Mouse (Mus musculus) CH12.LX (cell line): Measurements from ENCODE around the gene Gm26558.

Experiments used
- CTCF ChIP-seq, 2 experiments: IDR thresholded peaks in 1 of 2; conservative IDR thresholded peaks in 1 of 2; 2 replicates each; pipeline ENCODE4 v1.5.1; 2011 to 2012; ENCODE audit warnings: low read depth in 2 of 2, low read length in 2 of 2, improper control_type of control experiment in 1 of 2, inconsistent platforms in 1 of 2, mild to moderate bottlenecking in 1 of 2, moderate library complexity in 1 of 2
- EP300 ChIP-seq: IDR thresholded peaks from 2 replicates; pipeline ENCODE4 v1.6.1; 2011; ENCODE audit warnings: low read length, improper control_type of control experiment
- IRF4 ChIP-seq: IDR thresholded peaks from 2 replicates; pipeline ENCODE4 v1.6.1; 2014; ENCODE audit warnings: low read depth, mild to moderate bottlenecking, inconsistent platforms, low read length, improper control_type of control experiment
- MYC ChIP-seq: IDR thresholded peaks from 2 replicates; pipeline ENCODE4 v1.6.1; 2011; ENCODE audit warnings: low read depth, mild to moderate bottlenecking, improper control_type of control experiment, low read length
- POLR2A ChIP-seq: IDR thresholded peaks from 2 replicates; pipeline ENCODE4 v1.6.1; 2011; ENCODE audit warnings: low read depth, mild to moderate bottlenecking, improper control_type of control experiment, low read length
- USF1 ChIP-seq: IDR thresholded peaks from 2 replicates; pipeline ENCODE4 v1.6.1; 2014; ENCODE audit warnings: low read depth, mild to moderate bottlenecking, inconsistent platforms, low read length, improper control_type of control experiment
- ZNF384 ChIP-seq: IDR thresholded peaks from 2 replicates; pipeline ENCODE4 v1.6.1; 2012; ENCODE audit warnings: low read depth, low read length, improper control_type of control experiment, inconsistent platforms

GRCm38 (mm10) chr2:70625761-70626160 lies 36.1 kb downstream of the Gm26558 start:
- TF ChIP-seq MYC (no peak), IRF4 (no peak), CTCF (conservative IDR thresholded peaks at IDR 0.05 in 1 of 2, IDR thresholded peaks at IDR 0.05 in 1 of 2; ENCODE audit: low read depth in 2 of 2, low read length in 2 of 2) (no peak), POLR2A (no peak), ZNF384 (no peak), USF1 (no peak), EP300 (no peak)
